Mouse (Mus musculus): ENCODE data around the gene Grid2.

DNA sequence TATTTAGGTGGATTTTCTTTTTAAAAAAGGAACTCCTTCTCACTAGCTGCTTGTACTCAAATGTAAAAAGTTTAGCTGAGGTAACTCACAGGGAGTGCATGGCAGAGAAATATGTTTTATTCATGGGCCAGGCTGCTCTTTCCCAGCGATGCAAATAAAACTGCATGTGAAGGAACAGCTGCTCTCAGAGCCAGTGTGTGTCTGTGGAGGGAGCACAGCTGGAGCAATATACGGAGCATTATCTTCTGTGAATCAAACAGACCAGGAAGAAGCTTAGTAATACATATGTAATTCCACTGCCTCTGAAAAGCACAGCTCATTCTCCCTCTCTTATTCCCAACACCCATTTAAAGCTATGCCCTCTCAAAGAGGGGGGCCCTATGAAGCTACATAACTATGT lies 607.0 kb downstream of the Grid2 start:
- no peak for TF ChIP-seq CTCF (IDR thresholded peaks at IDR 0.05; ENCODE audit: low read depth)
- no peak for TF ChIP-seq EP300 (optimal IDR thresholded peaks at IDR 0.05)

All from stomach, postnatal 0 days (tissue).